Mouse (Mus musculus) forelimb bud, embryonic 11.5 days (tissue): Measurements from ENCODE around the gene Add3.
A peak's percentile ranks its signal among the peaks of the same experiment; 100 is the strongest.

ENCODE experiments used
- DNase-seq: peaks from one replicate; pipeline ENCODE4 v3.0.0-alpha.2; 2012; ENCODE audit warnings: low read depth, low spot score

The Add3 gene

DNA sequence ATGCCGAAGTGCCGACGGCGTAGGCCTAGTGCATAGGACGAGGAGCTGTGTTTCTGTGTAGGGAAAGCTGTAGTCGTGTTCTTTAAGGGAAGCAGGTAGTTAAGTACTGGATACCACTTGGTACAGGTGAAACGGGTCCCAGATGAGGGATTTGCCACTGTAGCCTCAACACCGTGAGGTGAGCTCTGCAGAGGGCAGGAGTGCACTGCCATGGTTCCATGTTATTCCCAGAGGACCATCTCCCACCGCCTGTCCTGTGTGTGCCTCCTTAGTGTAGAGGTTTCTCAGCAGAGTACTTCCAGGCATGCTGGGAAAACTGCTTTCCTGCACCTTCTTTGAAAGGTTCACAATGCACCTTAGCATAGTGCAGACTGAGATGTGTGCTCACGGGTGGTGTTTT lies 26.1 kb downstream of the Add3 start:
- DNase-seq = no peak

GRCm38 (mm10) chr19:53168576-53168975 lies 28.3 kb downstream of the Add3 start:
- no peak for DNase-seq

GRCm38 (mm10) chr19:53170651-53171050 lies 30.4 kb downstream of the Add3 start:
- no peak for DNase-seq

GRCm38 (mm10) chr19:53174034-53174433 lies 33.8 kb downstream of the Add3 start:
- DNase-seq = no peak

- DNase-seq = no peak
Measured at GRCm38 (mm10) chr19:53175550-53175949, 35.3 kb downstream of the Add3 start.

- DNase-seq = no peak
Measured at GRCm38 (mm10) chr19:53176518-53176917, 36.3 kb downstream of the Add3 start.

GRCm38 (mm10) chr19:53178611-53179528 lies 38.6 kb downstream of the Add3 start:
- no peak for DNase-seq

GRCm38 (mm10) chr19:53180168-53180803 lies 40.0 kb downstream of the Add3 start:
- DNase-seq = no peak

GRCm38 (mm10) chr19:53181003-53181861 lies 41.0 kb downstream of the Add3 start:
- no peak for DNase-seq

DNA sequence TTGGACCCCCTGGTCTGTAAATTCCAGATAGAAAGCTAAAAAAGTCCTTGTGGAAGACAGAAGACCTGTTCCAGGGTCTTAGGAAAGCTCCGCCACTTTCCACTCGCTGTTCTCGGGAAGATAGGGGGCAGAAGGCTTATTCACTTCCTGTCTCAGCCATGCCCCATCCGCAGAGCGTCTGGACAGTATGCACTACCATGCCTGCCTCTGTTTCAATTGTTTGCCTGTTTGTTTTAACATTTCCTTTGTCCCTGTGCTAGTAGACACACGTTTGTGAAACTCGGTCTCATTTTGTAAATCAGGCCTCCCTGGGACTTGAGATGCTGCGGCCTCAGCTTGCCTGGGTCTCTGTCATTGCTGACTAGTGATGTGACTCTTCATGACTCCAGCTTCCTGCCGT lies 43.4 kb downstream of the Add3 start:
- DNase-seq = no peak

DNA sequence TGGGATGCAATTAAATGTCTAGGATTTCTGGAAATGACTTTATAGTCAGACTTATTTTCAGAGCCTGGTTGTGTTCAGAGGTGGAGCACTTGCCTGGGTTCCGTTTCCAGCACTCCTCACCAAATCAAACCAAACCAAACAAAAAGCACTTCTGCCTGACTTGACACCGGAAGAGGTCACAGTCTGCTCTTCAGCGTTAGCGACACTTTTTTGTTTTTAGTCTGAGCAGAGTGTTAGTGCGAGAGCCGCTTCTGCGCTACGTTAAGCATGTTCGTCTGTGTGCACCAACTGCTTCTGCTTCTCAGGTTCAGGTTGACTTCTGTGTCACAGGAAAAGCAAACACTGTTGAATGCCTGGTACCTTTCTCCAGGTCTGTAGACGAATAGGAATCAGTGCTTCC lies 44.0 kb downstream of the Add3 start:
- no peak for DNase-seq

DNA sequence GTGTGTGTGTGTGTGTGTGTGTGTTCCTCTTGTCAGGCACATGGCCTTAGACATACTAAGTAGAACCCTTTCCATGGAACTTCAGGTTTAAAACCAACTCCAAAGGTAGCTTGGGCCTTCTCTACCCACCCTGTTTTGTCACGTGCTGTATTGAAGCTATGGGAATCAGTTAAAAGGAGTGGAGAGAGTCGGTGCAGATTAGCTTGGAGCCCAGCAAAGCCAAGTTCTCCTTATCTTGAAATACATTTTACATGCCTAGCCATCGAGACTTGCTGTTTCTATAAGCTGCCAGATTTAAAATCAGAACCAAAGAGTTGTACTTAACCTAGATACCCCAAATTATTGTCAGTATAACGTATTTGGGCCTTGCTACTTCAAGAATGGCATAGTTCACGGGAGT lies 44.7 kb downstream of the Add3 start:
- DNase-seq = no peak

DNA sequence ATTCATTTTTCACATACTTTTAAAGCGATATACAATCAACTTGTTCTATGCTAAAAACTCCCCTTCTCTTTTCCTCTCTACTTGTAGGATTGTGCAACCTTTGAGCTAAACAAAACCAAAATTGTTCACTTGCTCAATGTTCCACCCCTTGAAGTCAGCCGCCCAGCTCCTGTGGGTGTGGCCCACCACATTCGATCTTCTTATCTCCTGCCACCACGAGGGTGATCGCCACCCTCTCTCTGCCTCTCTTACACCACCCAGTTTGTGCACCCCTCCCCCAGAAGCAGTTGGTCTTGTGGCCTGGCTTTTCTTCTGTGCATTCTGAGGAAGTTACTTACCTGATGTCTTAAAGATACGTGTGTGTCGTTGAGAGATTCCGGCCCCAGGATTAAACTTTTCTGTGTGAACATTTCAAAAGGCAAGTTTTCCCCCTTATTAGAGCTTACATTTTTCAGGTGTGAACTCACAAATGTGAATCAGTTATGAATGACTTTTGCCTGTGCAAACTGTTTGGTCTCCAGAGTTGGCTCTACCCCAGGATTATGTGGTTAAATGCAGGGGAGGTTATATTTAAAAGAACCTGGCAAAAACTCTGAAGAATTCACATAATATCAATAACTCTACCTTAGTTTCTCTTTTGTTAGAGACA lies 45.4 kb downstream of the Add3 start:
- no peak for DNase-seq

GRCm38 (mm10) chr19:53186456-53186855 lies 46.2 kb downstream of the Add3 start:
- DNase-seq = peak; percentile 9

- no peak for DNase-seq
Measured at GRCm38 (mm10) chr19:53187533-53187932, 47.3 kb downstream of the Add3 start.

DNA sequence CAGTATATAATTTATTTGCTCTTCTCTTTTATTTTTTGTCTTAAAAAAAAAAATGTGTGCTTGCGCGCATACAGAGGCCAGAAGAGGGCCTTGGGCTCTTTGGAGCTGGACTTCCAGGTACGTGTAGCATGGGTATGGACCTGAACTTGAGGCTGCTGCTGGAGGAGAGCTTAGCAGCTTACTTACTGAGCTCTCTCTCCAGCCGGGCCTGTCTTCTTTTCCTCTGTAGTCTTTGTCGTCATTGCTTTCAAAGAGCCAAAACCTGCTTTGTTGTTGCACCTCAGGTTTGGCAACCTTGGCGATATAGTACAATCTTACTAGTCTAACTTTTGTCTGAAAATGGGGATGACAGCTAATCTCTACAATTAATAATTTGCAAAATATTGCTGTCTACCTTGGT lies 47.9 kb downstream of the Add3 start:
- DNase-seq = no peak

DNA sequence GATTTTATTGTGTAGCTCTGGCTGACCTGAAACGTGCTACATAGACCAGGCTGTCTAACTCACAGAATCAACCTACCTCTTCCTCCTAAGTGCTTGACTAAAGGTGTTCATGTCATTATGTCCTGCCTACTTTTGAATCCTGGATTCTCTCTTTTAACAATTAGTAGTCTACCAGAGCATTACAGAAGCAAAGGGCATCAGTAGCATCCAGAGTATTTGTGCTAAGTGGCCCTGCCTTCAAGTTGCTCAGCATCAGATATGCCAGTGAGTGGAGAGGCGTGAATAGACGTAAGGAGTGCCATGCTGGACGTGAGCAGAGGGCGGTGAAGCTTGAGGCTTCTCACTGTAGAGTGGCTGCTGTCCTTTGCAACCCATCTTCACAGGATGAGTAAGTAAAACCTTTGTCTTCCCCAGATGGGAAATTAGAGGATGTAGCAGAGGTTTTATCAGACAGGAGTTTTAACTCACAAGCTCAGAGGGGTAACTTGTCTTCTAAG lies 48.5 kb downstream of the Add3 start:
- no peak for DNase-seq

DNA sequence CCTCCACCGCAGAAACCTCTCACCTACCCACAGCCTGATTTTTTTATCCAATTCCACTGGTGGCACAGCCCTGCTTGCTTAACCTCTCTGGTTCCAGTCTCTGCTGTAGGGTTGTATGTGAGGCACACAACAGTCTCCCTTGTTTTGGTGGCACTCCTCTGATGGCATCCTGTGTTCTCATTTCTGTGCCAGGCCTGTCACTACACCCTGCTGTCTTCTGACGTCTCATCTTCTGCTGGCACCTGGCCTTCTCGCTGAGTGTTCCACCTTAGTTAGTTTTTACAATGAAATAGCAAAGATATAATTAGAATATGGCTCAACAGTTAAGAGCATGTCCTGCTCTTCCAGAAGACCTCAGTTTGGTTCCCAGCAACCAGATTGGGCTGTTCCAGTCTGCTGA lies 49.5 kb downstream of the Add3 start:
- DNase-seq = no peak

GRCm38 (mm10) chr19:53190232-53190631 lies 50.0 kb downstream of the Add3 start:
- no peak for DNase-seq

DNA sequence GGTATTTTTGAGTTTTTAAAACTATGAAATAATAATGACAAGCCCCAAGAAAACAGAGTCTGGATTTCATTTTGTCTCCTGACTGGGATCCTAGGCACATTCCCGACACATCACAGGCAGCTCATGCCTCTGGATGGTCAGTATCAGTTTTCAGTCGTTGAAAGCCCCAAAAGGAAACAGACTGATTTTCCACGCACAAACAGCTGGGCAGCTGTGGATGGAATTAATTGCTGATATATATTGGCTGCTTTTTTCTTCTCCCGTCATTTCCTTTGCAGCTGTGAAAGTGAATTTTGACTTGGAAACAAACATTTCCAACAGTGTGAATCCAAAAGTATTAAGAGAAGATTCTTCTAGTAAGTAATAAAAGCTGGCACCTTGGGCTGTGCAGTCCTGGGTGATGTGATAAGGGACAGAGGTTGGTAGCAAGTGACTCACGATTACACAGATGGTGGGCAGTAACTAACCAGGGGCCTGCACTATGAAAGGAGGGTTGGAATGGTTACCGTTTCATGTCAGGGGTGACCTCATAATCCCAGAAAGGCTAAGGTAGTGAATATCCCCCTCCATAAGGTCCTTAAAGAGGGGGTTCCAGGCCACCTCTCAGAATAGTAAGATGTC lies 51.7 kb downstream of the Add3 start:
- DNase-seq = peak; percentile 37

DNA sequence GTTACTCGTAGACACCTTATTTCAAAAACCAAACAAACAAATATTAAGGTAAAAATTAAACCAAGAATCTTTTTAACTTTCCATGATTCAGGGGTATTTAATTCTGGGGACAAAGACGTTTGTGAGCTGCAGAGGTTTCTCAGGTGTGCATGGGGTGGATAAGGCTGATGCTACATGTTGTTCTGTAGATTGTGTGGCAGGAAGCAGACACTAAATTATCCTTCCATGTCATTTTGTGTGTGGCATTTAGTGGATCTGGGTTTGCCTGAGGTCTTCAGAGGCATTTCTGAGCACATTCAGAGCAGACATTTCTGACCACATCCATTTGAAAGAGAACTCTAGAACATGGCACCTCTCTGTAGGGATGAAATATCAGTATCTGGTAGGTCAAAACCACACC lies 52.9 kb downstream of the Add3 start:
- no peak for DNase-seq
